ENCODE assay signal across 9 mouse cellular contexts in genomic region chr3:93554379-93554980, GRCm38 (mm10). TPM values are rescaled to one million over a fixed set of nuclear protein-coding genes. Genes with fewer than 3 reads are reported as not detected.
DNase-seq lines count a peak whose midpoint lies in the region; ATAC-seq lines count a peak whose summit lies in the region.
"Had no signal": no experiment of that assay in that cellular context is flagged by ENCODE, and none has a peak within 500 bp of the region (broad histone marks: within the 10 kb centered on the region; RNA-seq: fewer than 3 reads in every experiment).

No protein-coding gene starts in this region.

- H3K4me2 ChIP-seq in heart, embryonic 15.5 days = peak overlapping the region; percentile 86
- peak overlapping the region; percentile 55 for H3K4me2 ChIP-seq in limb, embryonic 15.5 days
- H3K4me2 ChIP-seq in neural tube, embryonic 11.5 days (ENCODE audit: low read depth) = peak overlapping the region; percentile 72

- no peaks in the 10 kb centered on the region for H3K27me3 ChIP-seq in heart, embryonic 15.5 days
- no peaks in the 10 kb centered on the region for H3K27me3 ChIP-seq in limb, embryonic 15.5 days
- no peaks in the 10 kb centered on the region for H3K27me3 ChIP-seq in neural tube, embryonic 11.5 days (ENCODE audit: control insufficient read depth, insufficient read depth, low read length)

- peak; percentile 59 to 73 for DNase-seq in heart, adult 18-20 months
- DNase-seq in heart, postnatal 25 days (ENCODE audit: low spot score) = no peak
- DNase-seq in neural tube, embryonic 11.5 days (ENCODE audit: low spot score) = peak; percentile 48
- no peak for DNase-seq in right cerebral cortex, adult 2 months (ENCODE audit: low spot score in 2 of 2)
- DNase-seq in layer of hippocampus, postnatal 10 days (ENCODE audit: low spot score in 2 of 2) = no peak

- H3K9me3 ChIP-seq in heart, embryonic 15.5 days (replicated peaks) = no peaks in the 10 kb centered on the region
- H3K9me3 ChIP-seq in limb, embryonic 15.5 days = no peaks in the 10 kb centered on the region
- H3K9me3 ChIP-seq in neural tube, embryonic 11.5 days (ENCODE audit: control insufficient read depth, low read length) = no peaks in the 10 kb centered on the region

- peak; percentile 13 for ATAC-seq in heart, embryonic 15.5 days (replicated peaks; ENCODE audit: insufficient number of reproducible peaks, insufficient read depth, low FRiP score, low read depth)
- ATAC-seq in limb, embryonic 15.5 days (ENCODE audit: insufficient number of reproducible peaks, low FRiP score, low TSS enrichment, low read depth) = no peak
- ATAC-seq in neural tube, embryonic 11.5 days (ENCODE audit: insufficient read depth, low FRiP score, low TSS enrichment) = peak; percentile 24; the same call in 1 of the 2 replicates

- intact Hi-C loops in heart, postnatal 25 days (cut with DNase I) = no loop called here

- H3K36me3 ChIP-seq in heart, embryonic 15.5 days = no peaks in the 10 kb centered on the region
- peaks cover 3% of the 10 kb centered on the region; the same call in 1 of the 2 replicates for H3K36me3 ChIP-seq in limb, embryonic 15.5 days
- no peaks in the 10 kb centered on the region for H3K36me3 ChIP-seq in neural tube, embryonic 11.5 days (ENCODE audit: control insufficient read depth, insufficient read depth, low read length)
- H3K36me3 ChIP-seq: G1E had no signal

- 16% methylated on average over 13 of the region's 13 CpGs for WGBS in heart, embryonic 15.5 days
- 13% methylated on average over 13 of the region's 13 CpGs for WGBS in limb, embryonic 15.5 days
- WGBS in neural tube, embryonic 11.5 days = 23% methylated on average over 13 of the region's 13 CpGs

- H3K4me3 ChIP-seq in brown adipose tissue, adult 24 weeks (ENCODE audit: insufficient read depth, low read depth, low read length) = peak overlapping the region; percentile 82
- H3K4me3 ChIP-seq in heart, embryonic 15.5 days = peak overlapping the region; percentile 72
- peak overlapping the region; percentile 67 for H3K4me3 ChIP-seq in limb, embryonic 15.5 days
- H3K4me3 ChIP-seq in neural tube, embryonic 11.5 days (ENCODE audit: low read depth, low read length) = peak overlapping the region; percentile 52

- H3K27ac ChIP-seq in brown adipose tissue, adult 24 weeks (replicated peaks; ENCODE audit: low read depth, low read length) = peak overlapping the region; percentile 80
- peak overlapping the region; percentile 74 for H3K27ac ChIP-seq in heart, embryonic 15.5 days
- H3K27ac ChIP-seq in limb, embryonic 15.5 days = peak overlapping the region; percentile 96
- no peak overlapping the region for H3K27ac ChIP-seq in neural tube, embryonic 11.5 days (ENCODE audit: low read depth, low read length)

- peak overlapping the region; percentile 70 for H3K9ac ChIP-seq in heart, embryonic 15.5 days
- H3K9ac ChIP-seq in limb, embryonic 15.5 days = 0 out of 2 replicates have a peak overlapping the region, but pooled peaks have one; percentile 29
- peak overlapping the region; percentile 77 for H3K9ac ChIP-seq in neural tube, embryonic 11.5 days (ENCODE audit: low read length)

- peaks cover 26% of the 10 kb centered on the region; the same call in 1 of the 2 replicates for H3K4me1 ChIP-seq in brown adipose tissue, adult 24 weeks (ENCODE audit: control insufficient read depth, insufficient read depth, insufficient read length, low read length)
- H3K4me1 ChIP-seq in heart, embryonic 15.5 days (replicated peaks) = peaks cover 32% of the 10 kb centered on the region
- H3K4me1 ChIP-seq in limb, embryonic 15.5 days = peaks cover 42% of the 10 kb centered on the region
- H3K4me1 ChIP-seq in neural tube, embryonic 11.5 days (ENCODE audit: control insufficient read depth, insufficient read depth, low read length) = no peaks in the 10 kb centered on the region

RNA-seq across cellular contexts. Expression of gene S100a10, which starts 0.4 kb away (rescaled TPM):
- 100 to 1,000 TPM in 1 of 2 experiments, 10 to 100 TPM in 1; 92.1 to 100 TPM for total RNA-seq in heart, adult 18-20 months (2021)
- total RNA-seq in heart, postnatal 25 days (2021) = 100 to 1,000 TPM in 1 of 2 experiments, 10 to 100 TPM in 1; 99.6 to 111 TPM
- 381 and 572 TPM in 2 replicates for polyA plus RNA-seq in brown adipose tissue, adult 24 weeks (2012; ENCODE audit: insufficient read depth, insufficient read length, missing spikeins)
- polyA plus RNA-seq in heart, embryonic 15.5 days (2015; fragmentation: Nextera tagmentation; extraction: Ambion mirVana) = 249 and 250 TPM in 2 replicates
- 826 and 857 TPM in 2 replicates for polyA plus RNA-seq in limb, embryonic 15.5 days (2015; fragmentation: Nextera tagmentation; extraction: Ambion mirVana)
- polyA plus RNA-seq in neural tube, embryonic 11.5 days (2014; fragmentation: Nextera tagmentation; extraction: Ambion mirVana) = 202 and 203 TPM in 2 replicates
- total RNA-seq in layer of hippocampus, postnatal 10 days (2021) = 10 to 100 TPM; 66.3 to 71.8 TPM
- total RNA-seq: G1E had no signal
- polyA plus RNA-seq: G1E had no signal

RNA-seq across cellular contexts. Expression of gene S100a11, which starts 34.2 kb away (rescaled TPM):
- total RNA-seq in heart, adult 18-20 months (2021) = 10 to 100 TPM; 52.4 to 78.2 TPM
- 10 to 100 TPM; 82.1 to 97.0 TPM for total RNA-seq in heart, postnatal 25 days (2021)
- 790 and 869 TPM in 2 replicates for polyA plus RNA-seq in brown adipose tissue, adult 24 weeks (2012; ENCODE audit: insufficient read depth, insufficient read length, missing spikeins)
- polyA plus RNA-seq in heart, embryonic 15.5 days (2015; fragmentation: Nextera tagmentation; extraction: Ambion mirVana) = 878 and 910 TPM in 2 replicates
- polyA plus RNA-seq in limb, embryonic 15.5 days (2015; fragmentation: Nextera tagmentation; extraction: Ambion mirVana) = 1,981 and 2,196 TPM in 2 replicates
- polyA plus RNA-seq in neural tube, embryonic 11.5 days (2014; fragmentation: Nextera tagmentation; extraction: Ambion mirVana) = 282 and 313 TPM in 2 replicates
- total RNA-seq in layer of hippocampus, postnatal 10 days (2021) = 10 to 100 TPM; 16.1 to 20.2 TPM
- total RNA-seq: G1E had no signal
- polyA plus RNA-seq: G1E had no signal

Comparison
In these comparisons a context has a peak if more than half of its experiments do, and no peak if none do; other contexts are left out.
1. DNase-seq: peak in heart, adult 18-20 months (2 of 2) and neural tube, embryonic 11.5 days (single experiment); none in heart, postnatal 25 days (single experiment), right cerebral cortex, adult 2 months (0 of 2) and layer of hippocampus, postnatal 10 days (0 of 2).
2. Peak in every context shown above with its lines, with median percentiles within 50 percentile points of each other: H3K4me3 ChIP-seq, H3K4me2 ChIP-seq and H3K9ac ChIP-seq.